Mouse (Mus musculus) intestine, embryonic 16.5 days (tissue): Measurements from ENCODE around the gene Itpr1. TPM values are rescaled to one million over a fixed set of nuclear protein-coding genes. Genes with fewer than 3 reads are reported as not detected.

Source experiments
- ATAC-seq: fragments of 200-750 bp; cut with Nextera tagmentation; 2 replicates; pipeline ENCODE4 v1.8.0; 2017; ENCODE audit warnings: moderate TSS enrichment, moderate library complexity
- H3K27ac ChIP-seq: fragments of 300-500 bp; sonication (generic); 2 replicates; pipeline ENCODE4 v1.5.1; 2014; ENCODE audit warnings: mild to moderate bottlenecking, low read length
- H3K27me3 ChIP-seq: fragments of 300-500 bp; sonication (generic); replicated peaks from 2 replicates; pipeline ENCODE4 v1.6.1; 2014; ENCODE audit warnings: low read length, control low read depth, mixed read lengths; ENCODE audit not compliant: control insufficient read depth, insufficient read depth
- H3K36me3 ChIP-seq: fragments of 300-500 bp; sonication (generic); 2 replicates; pipeline ENCODE4 v1.6.1; 2014; ENCODE audit warnings: low read length, control low read depth; ENCODE audit not compliant: control insufficient read depth, insufficient read depth
- H3K4me1 ChIP-seq: fragments of 300-500 bp; sonication (generic); 2 replicates; pipeline ENCODE4 v1.6.1; 2014; ENCODE audit warnings: low read length, control low read depth, mixed read lengths; ENCODE audit not compliant: control insufficient read depth, insufficient read depth
- H3K4me2 ChIP-seq: fragments of 300-500 bp; sonication (generic); 2 replicates; pipeline ENCODE4 v1.6.1; 2014; ENCODE audit warnings: low read depth, low read length, control low read depth
- H3K4me3 ChIP-seq: fragments of 300-500 bp; sonication (generic); 2 replicates; pipeline ENCODE4 v1.5.1; 2014; ENCODE audit warnings: mild to moderate bottlenecking, low read length
- H3K9ac ChIP-seq: fragments of 300-500 bp; sonication (generic); 2 replicates; pipeline ENCODE4 v1.6.1; 2014; ENCODE audit warnings: low read depth, low read length
- H3K9me3 ChIP-seq: fragments of 300-500 bp; sonication (generic); 2 replicates; pipeline ENCODE4 v1.6.1; 2016; ENCODE audit warnings: low read length, control low read depth; ENCODE audit not compliant: control insufficient read depth
- WGBS: fragments of 180-500 bp; shearing (Covaris S2); extraction: QIAGEN DNeasy Blood & Tissue Kit; methylation state at CpG from one replicate; pipeline ENCODE4 v1.1.7; 2014; 5-methylcytosine and 5-hydroxymethylcytosine counted together
- polyA plus RNA-seq: library from polyadenylated mRNA; unstranded; fragments of >200 nt; fragmentation: Nextera tagmentation; extraction: Ambion mirVana; gene quantifications from 2 replicates; pipeline ENCODE4 v1.2.1, GENCODE M21; 2015

The Itpr1 gene
- polyA plus RNA-seq, 1 experiment from 2014 or later = 5.9 TPM

GRCm38 (mm10) chr6:108516248-108516647 is 303.4 kb downstream of the Itpr1 start:
- 91% methylated on average over 1 of the region's 1 CpGs for WGBS

GRCm38 (mm10) chr6:108517241-108517981 is 304.5 kb downstream of the Itpr1 start:
- no peak overlapping the region for H3K4me2 ChIP-seq
- H3K9ac ChIP-seq = no peak overlapping the region
- H3K27me3 ChIP-seq = no peaks in the 10 kb centered on the region
- H3K4me1 ChIP-seq = peaks cover 8% of the 10 kb centered on the region; the same call in 1 of the 2 replicates
- ATAC-seq = no peak
- WGBS = 72% methylated on average over 12 of the region's 12 CpGs
- H3K36me3 ChIP-seq = no peaks in the 10 kb centered on the region
- H3K27ac ChIP-seq = no peak overlapping the region
- no peak overlapping the region for H3K4me3 ChIP-seq
- no peaks in the 10 kb centered on the region for H3K9me3 ChIP-seq

More at GRCm38 (mm10) chr6:108516248-108516647, 303.4 kb downstream of the Itpr1 start:
- Histone ChIP-seq H3K9me3 (no peaks in the 10 kb centered on the region), H3K4me1 (peaks cover 8% of the 10 kb centered on the region; the same call in 1 of the 2 replicates), H3K27ac (no peak overlapping the region), H3K9ac (no peak overlapping the region), H3K36me3 (no peaks in the 10 kb centered on the region), H3K4me2 (no peak overlapping the region), H3K27me3 (no peaks in the 10 kb centered on the region), H3K4me3 (no peak overlapping the region)
- no peak for ATAC-seq

- no peak for ATAC-seq
- peaks cover 7% of the 10 kb centered on the region; the same call in 1 of the 2 replicates for H3K4me1 ChIP-seq
- no peak overlapping the region for H3K27ac ChIP-seq
- H3K36me3 ChIP-seq = no peaks in the 10 kb centered on the region
- H3K9ac ChIP-seq = no peak overlapping the region
- no peak overlapping the region for H3K4me3 ChIP-seq
- no peaks in the 10 kb centered on the region for H3K27me3 ChIP-seq
- H3K4me2 ChIP-seq = no peak overlapping the region
- 82% methylated on average over 1 of the region's 1 CpGs for WGBS
- no peaks in the 10 kb centered on the region for H3K9me3 ChIP-seq
Observed at GRCm38 (mm10) chr6:108517986-108518385, 305.1 kb downstream of the Itpr1 start.

DNA sequence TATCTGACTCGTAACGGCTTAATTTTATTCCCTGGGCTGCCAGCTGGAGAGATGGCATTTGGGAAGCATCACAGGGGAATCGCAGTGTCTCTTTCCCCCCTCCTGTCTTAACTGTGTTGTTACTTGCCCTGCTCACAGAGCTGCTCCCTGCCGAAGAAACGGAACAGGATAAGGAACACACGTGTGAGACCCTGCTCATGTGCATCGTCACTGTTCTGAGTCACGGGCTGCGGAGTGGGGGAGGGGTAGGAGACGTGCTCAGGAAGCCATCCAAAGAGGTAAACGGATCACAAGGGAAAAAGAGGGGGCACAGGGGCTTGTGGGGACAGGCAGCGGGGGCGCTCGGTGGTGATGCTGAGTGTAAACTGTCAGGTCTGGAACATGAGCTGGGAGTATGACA is 305.7 kb downstream of the Itpr1 start:
- ATAC-seq = no peak
- no peak overlapping the region for H3K9ac ChIP-seq
- H3K27ac ChIP-seq = no peak overlapping the region
- H3K36me3 ChIP-seq = no peaks in the 10 kb centered on the region
- no peak overlapping the region for H3K4me2 ChIP-seq
- H3K9me3 ChIP-seq = no peaks in the 10 kb centered on the region
- H3K4me3 ChIP-seq = no peak overlapping the region
- peaks cover 4% of the 10 kb centered on the region; the same call in 1 of the 2 replicates for H3K4me1 ChIP-seq
- WGBS = 51% methylated on average over 14 of the region's 14 CpGs
- no peaks in the 10 kb centered on the region for H3K27me3 ChIP-seq

GRCm38 (mm10) chr6:108519327-108519726 is 306.4 kb downstream of the Itpr1 start:
- Histone ChIP-seq H3K4me2 (no peak overlapping the region), H3K36me3 (no peaks in the 10 kb centered on the region), H3K4me1 (peaks cover 4% of the 10 kb centered on the region; the same call in 1 of the 2 replicates), H3K27ac (no peak overlapping the region), H3K27me3 (no peaks in the 10 kb centered on the region), H3K9ac (no peak overlapping the region), H3K9me3 (no peaks in the 10 kb centered on the region), H3K4me3 (no peak overlapping the region)
- no peak for ATAC-seq
- WGBS = 80% methylated on average over 9 of the region's 9 CpGs

- no peaks in the 10 kb centered on the region for H3K9me3 ChIP-seq
- no peaks in the 10 kb centered on the region for H3K27me3 ChIP-seq
- no peak overlapping the region for H3K4me3 ChIP-seq
- no peak overlapping the region for H3K4me2 ChIP-seq
- 93% methylated on average over 16 of the region's 16 CpGs for WGBS
- no peak overlapping the region for H3K27ac ChIP-seq
- no peak for ATAC-seq
- H3K36me3 ChIP-seq = no peaks in the 10 kb centered on the region
- H3K9ac ChIP-seq = no peak overlapping the region
- H3K4me1 ChIP-seq = peaks cover 5% of the 10 kb centered on the region
Observed at GRCm38 (mm10) chr6:108523956-108524616, 311.2 kb downstream of the Itpr1 start.

DNA sequence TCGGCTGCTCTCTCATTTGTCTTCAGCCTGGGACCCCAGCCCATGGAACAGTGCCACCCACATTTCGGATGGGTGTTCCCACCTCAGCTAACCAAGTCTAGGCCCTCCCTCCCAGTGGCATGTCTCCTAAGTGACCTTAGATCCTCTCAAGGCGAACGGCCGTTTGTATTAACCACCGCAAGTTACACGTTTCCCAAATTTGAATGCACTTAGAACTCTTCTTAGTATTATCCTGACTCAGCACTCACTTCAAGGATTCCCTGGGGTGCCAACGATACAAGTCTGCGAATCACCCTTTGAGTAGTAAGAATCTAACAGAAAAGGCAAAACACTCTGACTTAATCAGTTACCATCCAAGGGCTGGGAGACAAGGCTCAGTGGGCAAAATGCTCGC is 311.7 kb downstream of the Itpr1 start:
- no peak for ATAC-seq
- 92% methylated on average over 10 of the region's 10 CpGs for WGBS
- H3K36me3 ChIP-seq = no peaks in the 10 kb centered on the region

DNA sequence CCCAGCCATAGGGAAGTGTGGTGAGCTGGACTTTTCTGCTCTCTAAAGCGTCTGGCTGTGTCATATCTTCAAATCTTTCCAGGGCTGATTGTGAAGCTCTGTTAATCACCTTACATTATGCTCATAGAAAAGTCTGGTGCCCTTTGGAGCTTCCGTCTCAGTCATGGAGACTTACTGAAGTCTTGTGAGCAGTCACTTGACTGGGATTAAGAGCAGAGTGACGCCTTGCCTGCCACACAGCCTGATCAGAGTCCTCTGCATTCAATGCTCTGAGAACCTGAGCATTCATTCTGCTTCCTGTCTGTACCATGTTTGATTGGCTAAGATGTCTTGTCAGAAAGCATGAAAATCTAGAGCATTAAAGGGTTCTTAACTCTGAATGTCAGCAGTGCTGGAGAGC is 314.7 kb downstream of the Itpr1 start:
- Histone ChIP-seq H3K9me3 (no peaks in the 10 kb centered on the region), H3K4me2 (no peak overlapping the region), H3K36me3 (no peaks in the 10 kb centered on the region), H3K4me3 (no peak overlapping the region), H3K9ac (0 out of 2 replicates have a peak overlapping the region, but pooled peaks have one; percentile 20), H3K4me1 (peaks cover 15% of the 10 kb centered on the region; the same call in 1 of the 2 replicates), H3K27ac (peak overlapping the region; percentile 82), H3K27me3 (no peaks in the 10 kb centered on the region)
- WGBS = 68% methylated on average over 3 of the region's 3 CpGs
- peak; percentile 76 for ATAC-seq

More for the DNA sequence above, 311.7 kb downstream of the Itpr1 start:
- H3K4me1 ChIP-seq = peaks cover 5% of the 10 kb centered on the region; the same call in 1 of the 2 replicates
- H3K9ac ChIP-seq = no peak overlapping the region
- no peaks in the 10 kb centered on the region for H3K9me3 ChIP-seq
- H3K4me2 ChIP-seq = no peak overlapping the region
- H3K27me3 ChIP-seq = no peaks in the 10 kb centered on the region
- H3K4me3 ChIP-seq = no peak overlapping the region
- H3K27ac ChIP-seq = no peak overlapping the region

DNA sequence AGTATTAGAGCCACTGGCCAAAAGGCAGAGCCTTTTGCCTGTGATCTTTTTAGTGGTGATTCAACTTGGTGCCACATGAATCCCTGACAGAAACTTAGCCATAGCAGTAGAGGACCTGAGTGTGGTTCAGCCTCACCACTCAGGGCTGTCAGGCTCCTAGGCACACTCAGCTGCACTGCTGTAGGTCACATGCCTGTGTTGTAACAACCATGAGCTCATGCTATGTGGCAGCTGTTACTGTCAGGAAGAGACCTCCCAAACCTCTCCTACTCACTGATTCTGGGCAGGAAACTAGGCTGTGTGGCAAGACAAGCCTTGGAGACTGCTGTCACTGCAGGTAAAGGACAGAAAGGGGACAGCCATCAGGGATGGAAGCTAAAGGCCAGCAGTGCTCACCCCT is 315.1 kb downstream of the Itpr1 start:
- no peak overlapping the region for H3K4me2 ChIP-seq
- no peaks in the 10 kb centered on the region for H3K9me3 ChIP-seq
- H3K4me3 ChIP-seq = no peak overlapping the region
- peak overlapping the region; percentile 82 for H3K27ac ChIP-seq
- no peaks in the 10 kb centered on the region for H3K36me3 ChIP-seq
- H3K9ac ChIP-seq = peak overlapping the region; percentile 20; the same call in 1 of the 2 replicates
- no peaks in the 10 kb centered on the region for H3K27me3 ChIP-seq
- ATAC-seq = peak; percentile 57
- H3K4me1 ChIP-seq = peaks cover 20% of the 10 kb centered on the region
